Mouse (Mus musculus) heart, adult 2 months (tissue): ENCODE measurements around the gene Usp53. TPM values are rescaled to one million over a fixed set of nuclear protein-coding genes. Genes with fewer than 3 reads are reported as not detected.

Experiments used
- DNase-seq, 2 experiments: peaks; one replicate each; pipeline ENCODE4 v3.0.0; 2021
- H3K27ac ChIP-seq: fragments of 200-600 bp; 2 replicates; pipeline ENCODE4 v1.8.1; 2022
- H3K27me3 ChIP-seq: fragments of 200-500 bp; 2 replicates; pipeline ENCODE4 v1.6.1; 2012; ENCODE audit warnings: mild to moderate bottlenecking, low read length, inconsistent platforms, mixed read lengths; ENCODE audit not compliant: control insufficient read depth, insufficient read depth
- H3K36me3 ChIP-seq: fragments of 200-500 bp; 2 replicates; pipeline ENCODE4 v1.6.1; 2012; ENCODE audit warnings: low read length, inconsistent platforms; ENCODE audit not compliant: control insufficient read depth, insufficient read depth
- H3K4me1 ChIP-seq: fragments of 200-500 bp; 2 replicates; pipeline ENCODE4 v1.6.1; 2011; ENCODE audit warnings: low read length; ENCODE audit not compliant: control insufficient read depth, insufficient read depth
- H3K4me3 ChIP-seq: fragments of 200-600 bp; 2 replicates; pipeline ENCODE4 v1.8.1; 2022
- H3K79me2 ChIP-seq: fragments of 200-500 bp; replicated peaks from 2 replicates; pipeline ENCODE4 v1.6.1; 2012; ENCODE audit warnings: mild to moderate bottlenecking, inconsistent platforms, low read length, moderate library complexity, mixed read lengths; ENCODE audit not compliant: control insufficient read depth, insufficient read depth
- H3K9ac ChIP-seq: fragments of 200-500 bp; 2 replicates; pipeline ENCODE4 v1.6.1; 2012; ENCODE audit warnings: low read depth, mild to moderate bottlenecking, control low read depth, inconsistent platforms, low read length, mixed read lengths
- CTCF ChIP-seq: fragments of 200-600 bp; IDR thresholded peaks from 2 replicates; pipeline ENCODE4 v1.8.1; 2022; ENCODE audit warnings: antibody characterized with exemption, mild to moderate bottlenecking, moderate library complexity
- EP300 ChIP-seq: fragments of 200-500 bp; IDR thresholded peaks from 2 replicates; pipeline ENCODE4 v1.6.1; 2011; ENCODE audit warnings: low read depth, low read length, control low read depth; ENCODE audit not compliant: insufficient read depth
- POLR2A ChIP-seq: fragments of 200-500 bp; IDR thresholded peaks from 2 replicates; pipeline ENCODE4 v1.6.1; 2011; ENCODE audit warnings: mild to moderate bottlenecking, low read depth, low read length, control low read depth; ENCODE audit not compliant: insufficient read depth
- WGBS: fragments of 180-500 bp; shearing (Covaris S2); methylation state at CpG from one replicate; pipeline ENCODE4 v1.1.7; 2018; 5-methylcytosine and 5-hydroxymethylcytosine counted together
- intact Hi-C: fragments of 180-260 bp; cut with DNase I; formaldehyde crosslinking; loops from one replicate; pipeline ENCODE4 v1.15.1; 2025
- polyA plus RNA-seq: library from polyadenylated mRNA; depleted of rRNA; stranded (reverse); fragments of >200 nt; gene quantifications from 2 replicates; pipeline ENCODE4 v1.2.3, GENCODE M21; 2012
- total RNA-seq, 2 experiments: library from RNA; stranded (reverse); gene quantifications; 2 replicates each; pipeline ENCODE4 v1.2.3; 2021

Usp53 gene
- total and polyA plus RNA-seq, 3 experiments, result 1.9 to 7.9 (median 7.5) TPM

DNA sequence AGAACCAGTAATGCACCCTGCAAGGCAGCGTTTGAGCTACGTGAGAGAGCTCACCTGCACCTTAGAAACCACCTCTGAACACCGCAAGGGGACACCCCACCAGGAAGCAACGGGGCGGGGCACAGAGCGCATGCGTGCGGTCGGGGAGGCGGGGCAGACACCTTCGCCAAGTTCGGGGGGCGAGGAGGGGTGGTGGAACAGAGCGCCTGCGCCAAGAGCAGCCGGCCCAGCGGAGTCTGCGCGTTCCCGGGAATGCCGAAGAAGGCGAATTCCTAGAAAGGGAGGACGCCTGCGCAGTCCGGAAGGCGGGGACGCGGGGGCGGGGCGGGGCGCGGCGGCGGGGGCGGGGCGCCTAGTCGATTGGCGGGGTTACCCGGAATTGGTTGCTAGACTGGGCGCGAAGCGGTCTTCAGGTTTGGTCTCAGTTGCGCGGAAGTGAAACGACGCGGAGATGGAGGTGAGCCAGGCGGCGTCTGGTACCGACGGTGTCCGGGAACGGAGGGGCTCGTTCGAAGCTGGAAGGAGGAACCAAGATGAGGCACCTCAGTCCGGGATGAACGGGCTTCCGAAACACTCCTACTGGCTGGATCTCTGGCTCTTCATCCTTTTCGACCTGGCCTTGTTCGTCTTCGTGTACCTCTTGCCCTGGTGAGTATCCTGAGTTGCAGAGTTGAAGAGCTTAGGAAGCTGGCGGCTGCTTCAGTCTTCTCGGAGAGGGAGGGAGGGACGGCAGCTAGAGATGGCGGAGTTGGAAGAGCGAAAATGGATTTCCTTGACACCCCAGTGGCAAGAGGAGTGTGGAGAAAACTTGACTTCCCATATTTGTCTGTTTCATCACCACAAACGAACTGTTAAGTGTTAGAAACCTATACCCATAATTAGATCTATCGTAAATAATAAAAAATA is 60.0 kb downstream of the Usp53 start, which contains the start of gene 1810037I17Rik:
TSS of gene 1810037I17Rik (plus strand) at position 195 of the 906 bp plus-strand sequence.
- Histone ChIP-seq H3K36me3 (0 out of 2 replicates have a peak, but pooled peaks cover 2% of the 10 kb centered on the region), H3K79me2 (no peaks in the 10 kb centered on the region), H3K9ac (peak within 1 kb of the TSS; percentile 87), H3K27ac (peak within 1 kb of the TSS; percentile 87), H3K4me3 (peak within 1 kb of the TSS; percentile 71), H3K4me1 (peaks cover 2% of the 10 kb centered on the region), H3K27me3 (no peaks in the 10 kb centered on the region)
- TF ChIP-seq POLR2A (peak; percentile 83), CTCF (peak; percentile 51), EP300 (0 out of 2 replicates have a peak, but pooled peaks have one; percentile 23)
- intact Hi-C loops, result loop anchor here (1.0 to 10.0 kb wide), 3 partner anchors 60 to 1629 kb away; partner anchors contain the start of genes Alg14 and Usp53
- DNase-seq, result peak; percentile 96 to 97
- WGBS, result under 1% methylated on average over 67 of the region's 68 CpGs

DNA sequence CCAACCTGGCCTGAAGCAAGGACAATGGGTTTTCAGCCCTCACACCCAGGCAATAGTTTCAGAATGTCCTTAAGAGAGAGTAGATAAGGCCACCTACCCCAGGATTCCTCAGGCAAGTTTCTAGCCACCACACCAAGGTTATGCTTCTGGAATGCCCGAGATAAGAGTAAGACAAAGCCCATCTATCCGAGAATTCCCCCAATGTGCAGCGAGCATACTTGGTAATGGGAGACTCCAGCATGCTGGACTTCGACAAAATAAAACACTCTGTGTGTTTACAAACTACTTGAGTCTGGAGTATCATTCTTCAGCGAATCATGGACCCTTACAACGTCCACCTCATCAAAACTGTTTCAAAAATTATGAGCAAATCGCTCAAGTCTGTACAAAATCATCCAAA is 61.2 kb downstream of the Usp53 start:
- DNase-seq, result no peak
- TF ChIP-seq CTCF (no peak), POLR2A (no peak), EP300 (no peak)
- no peak overlapping the region for H3K27ac ChIP-seq
- 62% methylated on average over 7 of the region's 7 CpGs for WGBS
- intact Hi-C loops, result loop anchor here (10.0 kb wide), 2 partner anchors 582 to 1628 kb away; partner anchors contain the start of gene Alg14
- no peak overlapping the region for H3K4me3 ChIP-seq
- H3K36me3 ChIP-seq, result 0 out of 2 replicates have a peak, but pooled peaks cover 2% of the 10 kb centered on the region
- H3K79me2 ChIP-seq, result no peaks in the 10 kb centered on the region
- H3K27me3 ChIP-seq, result no peaks in the 10 kb centered on the region
- H3K9ac ChIP-seq, result no peak overlapping the region
- peaks cover 2% of the 10 kb centered on the region for H3K4me1 ChIP-seq

DNA sequence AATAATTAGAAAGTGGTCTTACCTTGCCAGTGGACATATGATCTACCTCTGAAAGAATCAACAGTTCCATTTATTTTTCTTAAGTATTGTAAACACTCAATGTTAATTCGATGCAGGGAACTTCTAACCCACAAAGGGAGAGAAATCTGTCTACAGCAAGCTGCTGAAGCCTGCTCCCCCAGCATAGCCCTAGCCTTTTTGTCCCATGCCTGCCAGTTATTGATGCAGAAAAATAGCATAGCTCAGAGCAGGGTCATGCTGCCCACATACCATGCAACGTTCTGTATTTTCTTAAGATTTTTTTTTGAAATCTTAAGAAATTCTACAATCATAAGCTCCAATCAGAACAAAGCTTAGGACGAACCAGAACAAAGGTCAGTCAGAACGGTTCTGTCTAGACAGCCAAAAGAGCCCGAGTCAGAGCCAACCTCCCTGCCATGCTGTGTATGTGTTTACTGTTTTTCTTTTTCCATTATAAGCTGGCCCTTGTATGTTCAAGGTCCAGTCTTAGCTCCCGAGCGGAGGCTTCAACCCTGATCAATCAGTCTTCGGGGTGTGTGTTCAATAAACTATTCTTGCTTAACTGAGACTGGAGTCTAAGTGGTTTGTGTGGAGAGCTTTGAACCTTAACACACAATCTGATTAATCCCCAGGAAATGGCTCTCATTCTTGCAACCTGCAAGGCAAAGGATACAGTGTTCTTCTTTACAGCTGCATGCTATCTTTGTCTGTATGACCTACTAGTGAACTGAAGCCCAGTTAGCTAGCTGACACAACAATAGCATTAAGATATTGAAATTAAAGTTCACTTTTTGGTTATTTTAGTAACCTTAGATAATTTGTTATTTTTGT is 62.4 kb downstream of the Usp53 start:
- H3K27me3 ChIP-seq, result no peaks in the 10 kb centered on the region
- H3K36me3 ChIP-seq, result no peaks in the 10 kb centered on the region
- TF ChIP-seq EP300 (no peak), POLR2A (no peak), CTCF (no peak)
- intact Hi-C loops, result loop anchor here (10.0 kb wide), 2 partner anchors 583 to 1627 kb away; partner anchors contain the start of gene Alg14
- no peak overlapping the region for H3K4me3 ChIP-seq
- no peak for DNase-seq
- 80% methylated on average over 8 of the region's 8 CpGs for WGBS
- H3K79me2 ChIP-seq, result no peaks in the 10 kb centered on the region
- no peak overlapping the region for H3K9ac ChIP-seq
- H3K4me1 ChIP-seq, result peaks cover 2% of the 10 kb centered on the region
- H3K27ac ChIP-seq, result no peak overlapping the region

DNA sequence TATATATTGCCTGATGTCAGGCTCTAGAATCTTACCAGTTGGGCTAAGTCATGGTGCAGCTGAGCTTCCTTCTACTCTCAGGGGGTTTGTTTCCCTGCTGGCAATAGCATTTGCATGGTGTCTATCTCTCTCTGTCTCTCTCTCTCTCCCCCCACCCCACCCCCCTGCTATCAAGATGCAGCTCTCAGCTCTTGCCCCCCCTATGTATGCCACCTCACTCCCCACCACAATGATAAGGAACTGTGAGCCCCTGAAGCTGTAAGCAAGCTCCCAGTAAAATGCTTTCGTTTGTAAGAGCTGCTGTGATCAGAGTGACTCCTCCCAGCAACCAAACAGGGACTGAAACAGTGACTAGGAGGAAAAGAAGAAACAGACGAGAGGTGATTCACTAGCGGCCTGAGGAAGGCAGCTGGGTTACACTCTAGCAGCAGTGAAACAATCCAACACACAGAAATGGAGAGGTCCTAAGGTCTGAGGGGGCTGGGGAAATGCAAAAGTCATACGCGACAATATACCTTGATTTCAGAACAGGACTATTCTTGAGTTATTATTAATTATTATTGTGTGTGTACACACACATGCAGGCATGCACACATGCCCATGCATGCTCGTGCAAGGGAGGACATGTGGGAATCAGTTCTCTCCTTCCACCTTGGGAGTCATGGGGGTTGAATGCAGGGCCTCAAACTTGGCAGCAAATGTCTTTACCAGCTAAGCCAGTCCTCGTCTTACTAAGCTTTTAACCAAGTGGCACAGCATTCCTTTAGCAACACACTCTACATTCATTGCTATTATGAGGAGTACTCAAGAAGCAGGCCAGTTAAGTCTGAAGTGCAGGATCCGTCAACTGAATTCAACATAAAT is 63.5 kb downstream of the Usp53 start:
- no peak for DNase-seq
- H3K36me3 ChIP-seq, result no peaks in the 10 kb centered on the region
- 65% methylated on average over 8 of the region's 8 CpGs for WGBS
- no peak overlapping the region for H3K9ac ChIP-seq
- no peaks in the 10 kb centered on the region for H3K27me3 ChIP-seq
- intact Hi-C loops, result loop anchor here (10.0 kb wide), 2 partner anchors 584 to 1626 kb away; partner anchors contain the start of gene Alg14
- peaks cover 2% of the 10 kb centered on the region for H3K4me1 ChIP-seq
- H3K79me2 ChIP-seq, result no peaks in the 10 kb centered on the region
- TF ChIP-seq EP300 (no peak), CTCF (no peak), POLR2A (no peak)
- no peak overlapping the region for H3K4me3 ChIP-seq
- no peak overlapping the region for H3K27ac ChIP-seq

GRCm38 (mm10) chr3:122919260-122919659 is 65.0 kb downstream of the Usp53 start, which contains the start of gene Gm10959:
Gene Gm10959 (minus strand): TSS chr3:122919360.
- H3K9ac ChIP-seq, result no peak within 1 kb of the TSS
- TF ChIP-seq EP300, result no peak
- no peak for TF ChIP-seq CTCF
- TF ChIP-seq POLR2A, result no peak
- intact Hi-C loops, result no loop called here
- H3K27ac ChIP-seq, result no peak within 1 kb of the TSS
- 89% methylated on average over 8 of the region's 8 CpGs for WGBS
- no peak for DNase-seq
- H3K4me1 ChIP-seq, result no peaks in the 10 kb centered on the region
- H3K4me3 ChIP-seq, result no peak within 1 kb of the TSS
- no peaks in the 10 kb centered on the region for H3K36me3 ChIP-seq
- no peaks in the 10 kb centered on the region for H3K27me3 ChIP-seq
- H3K79me2 ChIP-seq, result no peaks in the 10 kb centered on the region
